8 mouse cellular contexts compared by ENCODE assay signal in the genomic region with DNA sequence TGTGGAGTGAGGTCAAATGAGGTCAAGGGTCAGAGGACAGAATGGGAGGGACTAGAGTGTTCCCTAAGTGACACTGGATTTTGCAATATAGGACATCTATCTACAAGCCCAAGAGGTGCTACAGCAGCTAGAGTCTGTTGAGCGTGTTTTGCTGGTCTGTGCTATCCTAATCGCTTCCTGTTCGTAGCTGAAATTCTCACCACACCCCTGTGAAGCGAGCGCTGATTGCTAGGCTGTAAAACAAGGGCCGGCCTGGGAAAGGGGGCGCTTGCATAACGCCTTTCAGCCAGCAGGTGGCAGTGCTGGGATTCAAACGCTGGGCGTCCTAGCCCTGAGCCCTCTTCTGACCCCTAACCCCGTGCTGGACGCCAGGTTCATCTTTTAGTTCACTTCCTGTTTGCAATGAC. TPM values are rescaled to one million over a fixed set of nuclear protein-coding genes. Genes with fewer than 3 reads are reported as not detected.
A peak's percentile ranks its signal among the peaks of the same experiment; 100 is the strongest.
DNase-seq lines count a peak whose midpoint lies in the region; ATAC-seq lines count a peak whose summit lies in the region.

No protein-coding gene starts in this region.

- no peak overlapping the region for H3K27ac ChIP-seq in hindbrain, embryonic 11.5 days (ENCODE audit: low read depth, low read length)

- ATAC-seq in frontal cortex, adult (ENCODE audit: low TSS enrichment), result peak; percentile 54
- ATAC-seq in hindbrain, embryonic 11.5 days (ENCODE audit: low FRiP score), result peak; percentile 67

- no peak overlapping the region for H3K9ac ChIP-seq in hindbrain, embryonic 11.5 days (ENCODE audit: low read depth, low read length)

- H3K9me3 ChIP-seq in hindbrain, embryonic 11.5 days (ENCODE audit: control insufficient read depth, low read length), result no peaks in the 10 kb centered on the region

- H3K36me3 ChIP-seq in hindbrain, embryonic 11.5 days (ENCODE audit: control insufficient read depth, insufficient read depth, low read length), result no peaks in the 10 kb centered on the region

- no peaks in the 10 kb centered on the region for H3K4me1 ChIP-seq in hindbrain, embryonic 11.5 days (replicated peaks; ENCODE audit: control insufficient read depth, insufficient read depth, low read length)

- DNase-seq in NIH3T3 (ENCODE audit: low read depth), result peak; percentile 73
- DNase-seq in cerebellum, adult 9-10 months, result peak; percentile 54
- peak; percentile 89 for DNase-seq in hindbrain, embryonic 11.5 days (ENCODE audit: low spot score)
- peak; percentile 61 to 77 for DNase-seq in layer of hippocampus, postnatal 25 days (ENCODE audit: extremely low spot score in 1 of 2, low spot score in 1 of 2)
- DNase-seq in lung, postnatal 4 days, result peak; percentile 81 to 88
- DNase-seq in retina, postnatal 1 day, result peak; percentile 86
- peak; percentile 65 to 75 for DNase-seq in urinary bladder, adult 18-20 months (ENCODE audit: low spot score in 2 of 2)

- H3K27me3 ChIP-seq in hindbrain, embryonic 11.5 days (ENCODE audit: control insufficient read depth, insufficient read depth, low read length), result no peaks in the 10 kb centered on the region

- no peak overlapping the region for H3K4me3 ChIP-seq in hindbrain, embryonic 11.5 days (ENCODE audit: low read depth, low read length)

- no peak overlapping the region for H3K4me2 ChIP-seq in hindbrain, embryonic 11.5 days (replicated peaks; ENCODE audit: low read depth, low read length)

- 3% methylated on average over 12 of the region's 12 CpGs for WGBS in hindbrain, embryonic 11.5 days

RNA-seq across cellular contexts. Expression of a gene that starts 7.9 kb away (rescaled TPM):
- polyA plus RNA-seq in hindbrain, embryonic 11.5 days (2014; fragmentation: Nextera tagmentation; extraction: Ambion mirVana), result 38.1 and 38.2 TPM in 2 replicates
- 10 to 100 TPM; 26.1 to 28.7 TPM for total RNA-seq in layer of hippocampus, postnatal 25 days (2021)

RNA-seq across cellular contexts. Expression of a gene that starts 17.0 kb away (rescaled TPM):
- polyA plus RNA-seq in hindbrain, embryonic 11.5 days (2014; fragmentation: Nextera tagmentation; extraction: Ambion mirVana), result 0.88 and 1.3 TPM in 2 replicates
- total RNA-seq in layer of hippocampus, postnatal 25 days (2021), result not detected
